Mouse (Mus musculus): Measurements from ENCODE around the gene Pcid2. TPM values are rescaled to one million over a fixed set of nuclear protein-coding genes. Genes with fewer than 3 reads are reported as not detected.

The Pcid2 gene
- polyA plus RNA-seq (2014; fragmentation: Illumina TruSeq; extraction: RNeasy Lipid Tissue Mini Kit (QIAGEN cat#74804); ENCODE audit: low read depth, low replicate concordance) = 12.6 TPM

DNA sequence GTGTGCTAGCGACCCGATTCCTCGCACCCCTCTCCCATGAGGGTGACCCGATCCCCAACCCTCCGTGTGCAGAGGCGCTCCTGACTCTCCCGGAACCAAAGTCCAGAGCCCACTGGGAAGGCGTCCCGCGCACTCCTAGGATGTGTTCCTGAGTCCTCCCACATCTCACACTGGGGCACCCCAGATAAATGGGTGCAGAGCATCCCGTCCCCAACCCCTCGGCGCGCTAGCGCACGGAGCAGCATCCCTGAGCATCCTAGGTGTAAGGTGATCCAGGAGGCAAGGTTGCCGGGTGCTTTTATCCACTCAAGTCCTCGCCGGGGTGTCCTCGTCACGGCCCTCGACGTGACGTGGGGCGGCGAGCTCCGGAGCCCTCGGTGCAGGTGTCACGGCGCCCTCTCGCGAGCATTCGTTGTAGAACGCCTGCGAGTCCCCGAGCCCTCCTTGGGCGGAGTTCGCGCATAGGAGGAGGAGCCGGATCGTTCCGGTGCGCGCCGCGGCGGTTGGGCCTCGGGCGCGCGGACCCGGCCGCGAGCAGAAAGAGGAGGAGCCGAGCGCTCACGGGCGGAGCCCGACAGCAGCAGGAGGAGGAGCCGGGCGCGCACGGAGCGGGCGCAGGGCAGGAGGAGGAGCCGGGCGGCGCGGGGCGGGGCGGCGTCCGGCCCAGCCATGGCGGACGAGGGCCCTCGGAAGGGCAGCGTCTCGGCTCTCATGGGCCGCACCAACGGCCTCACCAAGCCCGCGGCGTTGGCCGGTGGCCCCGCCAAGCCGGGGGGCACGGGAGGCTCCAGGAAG lies at the start of gene Pcid2, which contains the start of gene Cul4a:
Pcid2 (minus strand) TSS at position 373 of the 795 bp plus-strand sequence.
Cul4a (plus strand) TSS at position 535 of the 795 bp plus-strand sequence.

DNA sequence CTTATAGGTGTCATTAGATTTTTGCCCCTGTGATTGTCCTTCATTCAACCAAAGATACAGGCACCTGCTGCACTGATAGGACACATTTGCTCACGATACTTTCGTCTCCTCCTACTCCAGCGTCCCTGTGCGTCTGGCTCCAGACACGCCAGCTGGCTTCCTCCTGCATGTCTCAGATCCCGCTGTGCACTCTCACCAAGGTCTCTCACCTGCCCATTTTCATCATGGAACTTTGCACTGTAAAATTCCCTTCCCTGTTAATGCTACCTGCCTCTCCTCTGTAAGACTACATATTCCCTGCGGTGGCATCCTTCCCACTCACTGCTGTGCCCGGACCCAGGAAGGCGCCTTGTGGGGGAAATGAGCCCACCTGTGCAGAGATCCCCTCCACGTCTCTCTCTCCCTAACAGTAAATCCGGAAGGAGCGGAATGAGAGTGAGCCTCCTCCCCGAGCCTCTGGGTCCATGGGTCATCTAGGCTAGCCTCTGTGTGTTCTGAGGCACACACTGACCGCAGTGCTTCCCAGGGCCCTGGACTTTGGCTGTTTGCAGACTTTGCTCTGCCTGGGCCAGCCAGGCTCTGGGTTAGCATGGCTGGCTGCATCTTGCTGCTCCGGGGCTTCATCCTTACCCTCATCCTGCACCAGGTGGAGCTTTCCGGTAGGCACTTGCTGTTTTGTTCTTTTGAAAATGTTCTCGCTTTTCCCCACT lies 44.7 kb downstream of the Pcid2 start, which contains the start of gene Proz:
Proz (plus strand) TSS at position 474 of the 710 bp plus-strand sequence.

GRCm38 (mm10) chr8:13037015-13037414 lies 68.2 kb downstream of the Pcid2 start, which contains the start of gene F10:
F10 (plus strand) TSS chr8:13037308.

Other genes with a start within 250 kb of the Pcid2 start
- gene Mcf2l, start 231.7 kb downstream of the Pcid2 start, polyA plus RNA-seq (2014; fragmentation: Illumina TruSeq; extraction: RNeasy Lipid Tissue Mini Kit (QIAGEN cat#74804); ENCODE audit: low read depth, low replicate concordance) = 37.2 TPM
- gene F7, start 79.4 kb downstream of the Pcid2 start, polyA plus RNA-seq (2014; fragmentation: Illumina TruSeq; extraction: RNeasy Lipid Tissue Mini Kit (QIAGEN cat#74804); ENCODE audit: low read depth, low replicate concordance) = not detected
- 0.79 TPM for gene F10, start 68.2 kb downstream of the Pcid2 start, polyA plus RNA-seq (2014; fragmentation: Illumina TruSeq; extraction: RNeasy Lipid Tissue Mini Kit (QIAGEN cat#74804); ENCODE audit: low read depth, low replicate concordance)
- 0.21 TPM for gene Proz, start 44.5 kb downstream of the Pcid2 start, polyA plus RNA-seq (2014; fragmentation: Illumina TruSeq; extraction: RNeasy Lipid Tissue Mini Kit (QIAGEN cat#74804); ENCODE audit: low read depth, low replicate concordance)
- 77.6 TPM for gene Cul4a, start 162 bp upstream of the Pcid2 start, polyA plus RNA-seq (2014; fragmentation: Illumina TruSeq; extraction: RNeasy Lipid Tissue Mini Kit (QIAGEN cat#74804); ENCODE audit: low read depth, low replicate concordance)
- 457 TPM for gene Lamp1, start 53.7 kb upstream of the Pcid2 start, polyA plus RNA-seq (2014; fragmentation: Illumina TruSeq; extraction: RNeasy Lipid Tissue Mini Kit (QIAGEN cat#74804); ENCODE audit: low read depth, low replicate concordance)
- gene Grtp1, start 95.2 kb upstream of the Pcid2 start, polyA plus RNA-seq (2014; fragmentation: Illumina TruSeq; extraction: RNeasy Lipid Tissue Mini Kit (QIAGEN cat#74804); ENCODE audit: low read depth, low replicate concordance) = 3.6 TPM
- gene Adprhl1, start 148.7 kb upstream of the Pcid2 start, polyA plus RNA-seq (2014; fragmentation: Illumina TruSeq; extraction: RNeasy Lipid Tissue Mini Kit (QIAGEN cat#74804); ENCODE audit: low read depth, low replicate concordance) = 663 TPM
- 70.3 TPM for gene Dcun1d2, start 182.7 kb upstream of the Pcid2 start, polyA plus RNA-seq (2014; fragmentation: Illumina TruSeq; extraction: RNeasy Lipid Tissue Mini Kit (QIAGEN cat#74804); ENCODE audit: low read depth, low replicate concordance)
- gene Tmco3, start 182.7 kb upstream of the Pcid2 start, polyA plus RNA-seq (2014; fragmentation: Illumina TruSeq; extraction: RNeasy Lipid Tissue Mini Kit (QIAGEN cat#74804); ENCODE audit: low read depth, low replicate concordance) = 20.3 TPM
- 29.3 TPM for gene Tfdp1, start 233.3 kb upstream of the Pcid2 start, polyA plus RNA-seq (2014; fragmentation: Illumina TruSeq; extraction: RNeasy Lipid Tissue Mini Kit (QIAGEN cat#74804); ENCODE audit: low read depth, low replicate concordance)